In genomic region chr5:139380385-139381248, GRCm38 (mm10) we compare ENCODE assay signal across 8 mouse cellular contexts. TPM values are rescaled to one million over a fixed set of nuclear protein-coding genes. Genes with fewer than 3 reads are reported as not detected.
A peak's percentile ranks its signal among the peaks of the same experiment; 100 is the strongest.
DNase-seq lines count a peak whose midpoint lies in the region; TF ChIP-seq lines count a peak whose summit lies in the region.

No protein-coding gene starts in this region.

- peak overlapping the region; percentile 96 for H3K27ac ChIP-seq in cortical plate, adult 2 months (ENCODE audit: insufficient read depth, low read length)

- TF ChIP-seq POLR2A in cortical plate, adult 2 months (IDR thresholded peaks at IDR 0.05; ENCODE audit: extremely low read depth, insufficient read depth, low read length) = 0 out of 2 replicates have a peak, but pooled peaks have one; percentile 23

- no peaks in the 10 kb centered on the region for H3K27me3 ChIP-seq in megakaryocyte, embryonic 14.5 days (replicated peaks)

- peaks cover 8% of the 10 kb centered on the region for H3K4me1 ChIP-seq in cortical plate, adult 2 months (ENCODE audit: control insufficient read depth, insufficient read depth, low read length)
- H3K4me1 ChIP-seq in megakaryocyte, embryonic 14.5 days = peaks cover 88% of the 10 kb centered on the region

- H3K36me3 ChIP-seq in megakaryocyte, embryonic 14.5 days (replicated peaks; ENCODE audit: low read length) = peaks cover 53% of the 10 kb centered on the region

- no peak for TF ChIP-seq CTCF in cortical plate, adult 2 months (IDR thresholded peaks at IDR 0.05; ENCODE audit: extremely low read depth, insufficient read depth, low read length)

- DNase-seq in adipocyte (ENCODE audit: low spot score) = peak; percentile 99
- peak; percentile 95 for DNase-seq in gastrocnemius, adult 8-10 months (ENCODE audit: low spot score in 2 of 2)
- peak; percentile 57 for DNase-seq in hindlimb bud, embryonic 11.5 days (ENCODE audit: extremely low spot score, low read depth, low spot score)
- peak; percentile 76 to 87 for DNase-seq in left cerebral cortex, adult 9 months (ENCODE audit: low spot score in 2 of 2)
- peak; percentile 82 to 85 for DNase-seq in right cerebral cortex, adult 2 months (ENCODE audit: low spot score in 2 of 2)
- DNase-seq in urinary bladder, postnatal 10 days (ENCODE audit: low spot score) = peak; percentile 80

- H3K9me3 ChIP-seq in megakaryocyte, embryonic 14.5 days = no peaks in the 10 kb centered on the region

- H3K4me3 ChIP-seq in cortical plate, adult 2 months (ENCODE audit: insufficient read depth, low read length) = peak overlapping the region; percentile 94
- peak overlapping the region; percentile 98 for H3K4me3 ChIP-seq in megakaryocyte, embryonic 14.5 days (replicated peaks)

RNA-seq across cellular contexts. Expression of gene Gpr146, which starts 3.1 kb away (rescaled TPM):
- 15.3 and 16.3 TPM in 2 replicates for polyA plus RNA-seq in cortical plate, adult 2 months (2012; rRNA removed)
- 10 to 100 TPM; 20.9 to 28.6 (median 25.4) TPM for total RNA-seq in gastrocnemius, adult 8-10 months (2022)
- polyA plus RNA-seq in megakaryocyte, embryonic 14.5 days (2012; ENCODE audit: insufficient read depth, low replicate concordance) = 54.8 and 69.9 TPM in 2 replicates

RNA-seq across cellular contexts. Expression of gene C130050O18Rik, which starts 24.5 kb away (rescaled TPM):
- 0.44 TPM in 2 replicates for polyA plus RNA-seq in cortical plate, adult 2 months (2012; rRNA removed)
- total RNA-seq in gastrocnemius, adult 8-10 months (2022) = under 1 TPM in 2 of 4 experiments, not detected in 2; 0.15 to 0.27 TPM
- 1.8 TPM in 1 of 2 replicates, not detected in the other for polyA plus RNA-seq in megakaryocyte, embryonic 14.5 days (2012; ENCODE audit: insufficient read depth, low replicate concordance)

RNA-seq across cellular contexts. Expression of gene Cyp2w1, which starts 28.2 kb away (rescaled TPM):
- not detected in 2 replicates for polyA plus RNA-seq in cortical plate, adult 2 months (2012; rRNA removed)
- total RNA-seq in gastrocnemius, adult 8-10 months (2022) = not detected
- not detected in 2 replicates for polyA plus RNA-seq in megakaryocyte, embryonic 14.5 days (2012; ENCODE audit: insufficient read depth, low replicate concordance)

RNA-seq across cellular contexts. Expression of gene Cox19, which starts 29.4 kb away (rescaled TPM):
- polyA plus RNA-seq in cortical plate, adult 2 months (2012; rRNA removed) = 90.2 and 92.7 TPM in 2 replicates
- 10 to 100 TPM; 46.5 to 60.3 (median 57.4) TPM for total RNA-seq in gastrocnemius, adult 8-10 months (2022)
- 51.4 and 67.9 TPM in 2 replicates for polyA plus RNA-seq in megakaryocyte, embryonic 14.5 days (2012; ENCODE audit: insufficient read depth, low replicate concordance)

RNA-seq across cellular contexts. Expression of gene Gper1, which starts 42.3 kb away (rescaled TPM):
- polyA plus RNA-seq in cortical plate, adult 2 months (2012; rRNA removed) = 4.7 and 4.8 TPM in 2 replicates
- total RNA-seq in gastrocnemius, adult 8-10 months (2022) = under 1 TPM; 0.24 to 0.77 (median 0.61) TPM
- not detected in 2 replicates for polyA plus RNA-seq in megakaryocyte, embryonic 14.5 days (2012; ENCODE audit: insufficient read depth, low replicate concordance)

Comparison
In these comparisons a context has a peak if more than half of its experiments do, and no peak if none do; other contexts are left out.
1. Peak in every context shown above with its lines: DNase-seq, H3K4me3 ChIP-seq and H3K27ac ChIP-seq.